Mouse (Mus musculus): ENCODE data around the gene Spc24.

The Spc24 gene

GRCm38 (mm10) chr9:21748491-21748890, 11.6 kb downstream of the Spc24 start:
- no peak for DNase-seq

GRCm38 (mm10) chr9:21748033-21748432, 12.1 kb downstream of the Spc24 start:
- DNase-seq = peak; percentile 70 to 81

GRCm38 (mm10) chr9:21747238-21747774, 12.8 kb downstream of the Spc24 start:
- no peak for DNase-seq

- no peak for DNase-seq
Measured at GRCm38 (mm10) chr9:21741514-21741913, 18.6 kb downstream of the Spc24 start.

- no peak for DNase-seq
Measured at GRCm38 (mm10) chr9:21740427-21740826, 19.7 kb downstream of the Spc24 start.

- DNase-seq = no peak
Measured at GRCm38 (mm10) chr9:21738776-21739175, 21.3 kb downstream of the Spc24 start.

- DNase-seq = no peak
Measured at GRCm38 (mm10) chr9:21737188-21737587, 22.9 kb downstream of the Spc24 start.

- DNase-seq = peak in 1 of 2 experiments; percentile 35
Measured at GRCm38 (mm10) chr9:21736580-21736979, 23.5 kb downstream of the Spc24 start.

GRCm38 (mm10) chr9:21735126-21735525, 25.0 kb downstream of the Spc24 start:
- no peak for DNase-seq

- no peak for DNase-seq
Measured at GRCm38 (mm10) chr9:21733989-21734388, 26.1 kb downstream of the Spc24 start.

GRCm38 (mm10) chr9:21733446-21733845, 26.7 kb downstream of the Spc24 start:
- DNase-seq = no peak

GRCm38 (mm10) chr9:21732288-21732687, 27.8 kb downstream of the Spc24 start:
- DNase-seq = no peak

GRCm38 (mm10) chr9:21729264-21729663, 30.8 kb downstream of the Spc24 start:
- DNase-seq = no peak

- no peak for DNase-seq
Measured at GRCm38 (mm10) chr9:21728261-21728832, 31.8 kb downstream of the Spc24 start.

GRCm38 (mm10) chr9:21726218-21726975, 33.7 kb downstream of the Spc24 start:
- no peak for DNase-seq

GRCm38 (mm10) chr9:21725224-21726121, 34.6 kb downstream of the Spc24 start:
- no peak for DNase-seq

- DNase-seq = peak; percentile 94 to 96
Measured at GRCm38 (mm10) chr9:21724147-21724536, 36.0 kb downstream of the Spc24 start.

GRCm38 (mm10) chr9:21723377-21724146, 36.5 kb downstream of the Spc24 start, which contains the start of gene Ldlr:
Gene Ldlr (plus strand): TSS chr9:21723483.
- peak; percentile 90 to 95 for DNase-seq

GRCm38 (mm10) chr9:21721036-21721435, 39.1 kb downstream of the Spc24 start:
- DNase-seq = no peak

GRCm38 (mm10) chr9:21717015-21717414, 43.1 kb downstream of the Spc24 start:
- no peak for DNase-seq

- DNase-seq = no peak
Measured at GRCm38 (mm10) chr9:21715298-21715697, 44.8 kb downstream of the Spc24 start.

- no peak for DNase-seq
Measured at GRCm38 (mm10) chr9:21709340-21709739, 50.8 kb downstream of the Spc24 start.
